Mouse (Mus musculus): Measurements from ENCODE around the gene Gsdma2.
"Not testable (repeated sequence)": the region's sequence is repeated elsewhere in the genome, so short reads cannot be mapped to it uniquely, and the experiment has no call there.

The Gsdma2 gene

DNA sequence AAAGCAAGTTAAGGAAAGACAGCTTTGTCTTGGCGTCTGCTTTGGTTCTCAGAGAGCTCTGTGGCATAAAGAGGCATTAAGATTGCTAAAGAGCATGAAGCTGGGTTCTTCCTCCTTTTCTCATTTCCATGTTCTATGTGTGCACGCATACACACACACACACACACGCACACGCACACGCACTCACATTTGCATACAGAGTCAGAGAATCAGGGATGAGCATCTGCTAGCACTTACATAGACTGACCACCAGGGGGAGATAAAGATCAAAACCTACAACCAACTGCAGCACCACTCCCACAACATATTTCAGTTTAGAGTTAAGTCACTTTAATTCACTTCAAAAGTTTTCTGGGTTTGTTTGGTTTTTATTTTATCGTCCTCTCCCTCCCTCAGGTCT lies 14.0 kb downstream of the Gsdma2 start:
- in situ Hi-C loops (cut with MboI, MseI), result no loop called here

GRCm38 (mm10) chr11:98664091-98664490 lies 17.5 kb downstream of the Gsdma2 start, which contains the start of gene Gsdma:
Gene Gsdma (plus strand): TSS chr11:98664351.
- in situ Hi-C loops (cut with MboI, MseI), result no loop called here

DNA sequence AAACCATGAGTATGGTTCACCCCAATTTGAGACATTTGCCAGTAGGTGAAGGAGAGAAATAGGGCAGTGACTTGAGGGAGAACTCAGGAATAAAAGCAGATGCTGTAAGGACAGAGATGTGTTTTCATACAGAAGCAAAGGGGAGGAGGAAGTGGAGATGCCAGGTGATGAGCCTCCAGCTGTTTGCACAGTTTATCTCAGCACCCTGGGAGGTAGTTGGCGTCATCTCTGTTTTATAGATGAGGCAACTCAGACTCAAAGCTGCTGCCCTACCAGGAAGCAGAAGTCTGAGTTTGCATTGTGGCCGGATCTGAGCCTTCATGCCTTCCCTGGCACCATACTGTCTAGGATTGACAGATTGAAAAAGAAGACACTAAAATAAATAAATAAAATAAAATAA lies 22.4 kb downstream of the Gsdma2 start:
- in situ Hi-C loops (cut with MboI, MseI), result no loop called here

GRCm38 (mm10) chr11:98671284-98671815 lies 24.8 kb downstream of the Gsdma2 start:
- in situ Hi-C loops (cut with MboI, MseI), result loop anchor here (5.0 kb wide), 1 partner anchor 34 kb away; no protein-coding TSS in a partner anchor

DNA sequence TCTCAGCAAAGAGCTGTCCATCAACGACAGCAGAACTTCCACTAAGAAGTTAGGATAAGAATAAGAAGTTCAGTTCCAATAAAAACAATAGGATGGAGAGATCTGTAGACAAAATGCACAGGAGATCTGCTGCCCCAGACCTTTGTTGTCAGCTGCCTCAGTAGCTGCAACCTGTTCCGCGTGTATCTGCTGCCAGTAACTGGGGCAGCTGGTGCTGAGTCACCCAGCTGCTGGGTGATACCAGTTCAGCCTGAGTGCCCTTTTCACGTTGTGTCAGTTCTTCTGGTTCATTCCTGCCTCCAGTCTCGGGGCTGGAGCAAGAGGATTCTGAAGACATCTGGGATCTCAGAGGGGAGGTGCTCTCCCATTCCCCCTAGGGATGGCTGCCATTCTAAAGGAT lies 25.3 kb downstream of the Gsdma2 start:
- in situ Hi-C loops (cut with MboI, MseI), result loop anchor here (5.0 kb wide), 1 partner anchor 35 kb away; no protein-coding TSS in a partner anchor

- in situ Hi-C loops (cut with MboI, MseI), result loop anchor here (5.0 kb wide), 1 partner anchor 35 kb away; no protein-coding TSS in a partner anchor
Measured at GRCm38 (mm10) chr11:98672482-98672881, 25.9 kb downstream of the Gsdma2 start.

DNA sequence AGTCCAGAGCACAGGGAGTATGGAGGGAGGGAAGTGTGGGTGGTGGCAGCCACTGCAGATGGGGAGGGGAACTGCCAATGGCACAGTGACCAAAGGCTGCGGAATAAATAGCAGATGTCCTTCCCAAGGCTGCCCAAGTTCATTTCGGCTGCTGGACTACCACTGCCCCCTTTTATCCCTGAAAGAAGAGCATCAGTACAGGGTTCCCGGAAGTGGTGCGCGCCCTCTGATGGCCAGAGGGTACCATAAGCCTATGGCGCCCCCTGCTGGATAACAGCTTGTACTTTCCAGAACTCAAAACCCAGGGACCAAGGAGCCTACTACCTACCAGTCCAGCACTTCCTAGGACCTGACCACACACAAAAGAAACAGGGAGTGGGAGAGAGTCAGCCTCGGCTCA lies 26.6 kb downstream of the Gsdma2 start:
- in situ Hi-C loops (cut with MboI, MseI), result loop anchor here (5.0 kb wide), 1 partner anchor 36 kb away; no protein-coding TSS in a partner anchor

- in situ Hi-C loops (cut with MboI, MseI), result no loop called here
Measured at GRCm38 (mm10) chr11:98675829-98676363, 29.3 kb downstream of the Gsdma2 start.

DNA sequence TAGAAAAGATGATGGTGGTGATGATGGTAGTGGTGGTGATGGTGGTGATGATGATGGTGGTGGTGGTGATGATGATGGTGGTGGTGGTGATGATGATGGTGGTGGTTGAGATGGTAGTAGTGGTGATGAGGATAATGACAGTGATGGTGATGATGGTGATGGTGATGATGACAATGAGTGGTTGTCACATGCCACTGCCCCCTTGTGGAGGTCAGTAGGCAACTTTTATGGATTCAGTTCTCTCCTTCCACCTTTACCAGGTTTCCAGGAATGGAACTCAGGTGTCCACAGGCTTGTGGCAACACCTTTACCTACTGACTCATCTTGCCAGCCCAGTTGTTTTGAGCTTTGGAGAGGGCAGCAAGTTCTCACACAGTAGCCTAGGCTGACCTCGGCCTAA lies 33.5 kb downstream of the Gsdma2 start:
- in situ Hi-C loops (cut with MboI, MseI), result no loop called here

DNA sequence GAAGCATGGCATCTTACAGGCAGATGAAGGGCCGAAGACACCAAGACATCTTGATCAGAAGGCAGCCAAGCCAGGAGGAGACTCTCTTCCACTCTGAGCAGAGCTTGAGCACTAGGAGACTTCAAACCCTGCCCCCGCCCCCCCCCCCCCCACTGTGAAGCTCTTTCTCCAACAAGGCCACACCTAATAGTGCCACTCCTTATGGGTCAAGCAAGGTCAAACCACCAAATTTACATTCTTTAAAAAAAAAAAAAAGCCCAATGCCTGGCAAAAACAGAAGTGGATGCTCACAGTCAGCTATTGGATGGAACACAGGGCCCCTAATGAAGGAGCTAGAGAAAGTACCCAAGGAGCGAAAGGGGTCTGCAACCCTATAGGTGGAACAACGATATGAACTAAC lies 34.0 kb downstream of the Gsdma2 start:
- in situ Hi-C loops (cut with MboI, MseI), result not testable (repeated sequence)

DNA sequence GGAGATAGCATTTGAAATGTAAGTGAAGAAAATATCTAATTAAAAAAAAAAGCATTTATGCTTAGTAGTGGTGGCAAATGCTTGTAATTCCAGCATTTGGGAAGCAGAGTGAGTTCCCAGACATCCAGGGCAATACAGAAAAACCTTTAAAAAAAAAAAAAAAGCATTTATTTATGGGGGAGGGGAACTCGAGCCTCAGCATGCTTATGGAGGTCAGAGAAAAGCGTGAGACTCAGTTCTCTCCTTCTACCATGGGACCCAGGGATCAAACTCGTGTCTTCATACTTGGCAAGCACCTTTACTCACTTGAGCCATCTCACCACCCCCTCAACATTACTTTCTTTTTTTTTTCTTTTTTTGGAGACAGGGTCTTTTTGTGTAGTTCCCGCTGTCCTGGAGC lies 34.6 kb downstream of the Gsdma2 start:
- in situ Hi-C loops (cut with MboI, MseI), result no loop called here

DNA sequence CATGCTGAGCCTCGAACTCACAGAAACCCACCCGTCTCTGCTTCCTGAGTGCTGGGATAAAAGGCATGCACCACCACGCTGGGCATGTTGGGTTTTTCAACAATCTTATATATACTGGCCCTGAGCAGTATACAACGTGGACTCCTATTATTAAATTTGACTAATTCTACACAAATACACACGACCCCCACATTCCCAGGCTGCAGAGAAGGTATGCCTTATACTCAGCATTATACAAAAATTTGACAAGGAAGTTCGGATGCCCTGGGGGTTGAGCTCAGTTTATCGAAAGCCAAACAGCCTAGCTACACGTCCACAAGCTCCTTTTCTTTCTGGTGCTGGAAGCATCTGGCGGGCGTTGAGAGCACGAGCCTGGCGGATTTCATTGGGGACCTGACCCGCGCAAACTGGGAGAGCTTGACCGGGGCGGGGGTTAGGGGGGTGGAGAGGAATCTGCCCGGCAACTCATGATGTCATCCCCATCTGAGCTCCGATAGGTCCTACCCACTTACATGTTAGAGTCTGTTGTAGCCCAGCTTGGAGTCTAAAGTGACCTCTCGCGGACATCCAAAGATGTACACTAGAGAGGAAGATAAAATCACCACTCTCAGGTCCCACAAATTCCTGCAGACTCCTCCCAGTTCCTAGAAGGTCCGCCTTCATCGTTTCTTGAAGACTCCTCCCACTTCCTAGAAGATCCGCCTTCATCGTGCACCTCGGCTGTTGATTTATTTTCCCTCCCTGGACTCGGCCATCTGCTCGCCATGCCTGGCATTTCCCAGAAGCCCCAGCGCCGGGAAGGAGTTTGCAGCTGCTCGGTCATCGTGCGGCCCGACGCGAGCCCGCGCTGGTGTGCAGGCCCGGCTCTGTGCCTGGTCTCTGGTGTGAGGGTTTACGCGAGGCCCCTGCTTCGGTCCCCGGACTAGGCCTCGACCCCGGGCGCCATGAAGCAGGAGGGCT lies 35.5 kb downstream of the Gsdma2 start, which contains the start of gene Psmd3:
Psmd3 (plus strand) TSS at position 769 of the 960 bp plus-strand sequence.
- in situ Hi-C loops (cut with MboI, MseI), result no loop called here

DNA sequence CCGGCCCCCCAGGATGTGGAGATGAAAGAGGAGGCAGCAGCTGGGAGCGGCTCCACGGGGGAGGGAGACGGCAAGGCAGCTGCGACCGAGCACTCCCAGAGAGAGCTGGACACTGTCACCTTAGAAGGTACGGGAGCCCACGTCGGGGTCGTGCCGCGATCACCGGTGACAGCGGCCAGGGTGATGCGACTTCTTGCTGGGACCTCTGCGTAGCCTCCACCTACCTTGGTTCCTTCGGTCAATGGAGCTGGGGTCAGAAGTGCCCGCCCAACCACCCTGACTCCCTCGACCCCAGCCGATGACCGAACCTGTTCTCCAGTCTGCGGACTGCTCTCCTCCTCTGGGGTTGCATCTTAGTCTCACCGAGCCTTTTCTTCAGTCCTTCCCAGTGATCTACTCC lies 36.3 kb downstream of the Gsdma2 start:
- in situ Hi-C loops (cut with MboI, MseI), result no loop called here

DNA sequence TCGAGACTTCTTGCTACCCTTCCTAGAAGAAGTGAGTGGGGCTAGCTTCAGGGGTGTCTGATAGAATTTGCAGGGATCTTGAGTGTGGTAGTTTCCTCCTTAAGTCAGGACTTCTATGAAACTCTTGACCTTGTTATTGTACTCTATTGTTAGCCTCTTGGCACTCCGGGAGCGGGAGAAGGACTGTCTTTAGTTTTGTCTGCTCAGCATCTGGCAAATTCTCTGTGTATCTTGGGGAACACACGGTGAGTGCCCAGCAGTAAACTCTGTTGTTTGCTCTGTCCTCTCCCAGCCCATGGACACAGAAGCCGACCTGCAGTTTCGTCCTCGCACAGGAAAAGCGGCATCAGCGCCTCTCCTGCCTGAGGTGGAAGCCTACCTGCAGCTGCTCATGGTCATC lies 39.1 kb downstream of the Gsdma2 start:
- in situ Hi-C loops (cut with MboI, MseI), result no loop called here

- in situ Hi-C loops (cut with MboI, MseI), result no loop called here
Measured at GRCm38 (mm10) chr11:98686976-98687375, 40.4 kb downstream of the Gsdma2 start.

GRCm38 (mm10) chr11:98688009-98688408 lies 41.5 kb downstream of the Gsdma2 start:
- in situ Hi-C loops (cut with MboI, MseI), result no loop called here

DNA sequence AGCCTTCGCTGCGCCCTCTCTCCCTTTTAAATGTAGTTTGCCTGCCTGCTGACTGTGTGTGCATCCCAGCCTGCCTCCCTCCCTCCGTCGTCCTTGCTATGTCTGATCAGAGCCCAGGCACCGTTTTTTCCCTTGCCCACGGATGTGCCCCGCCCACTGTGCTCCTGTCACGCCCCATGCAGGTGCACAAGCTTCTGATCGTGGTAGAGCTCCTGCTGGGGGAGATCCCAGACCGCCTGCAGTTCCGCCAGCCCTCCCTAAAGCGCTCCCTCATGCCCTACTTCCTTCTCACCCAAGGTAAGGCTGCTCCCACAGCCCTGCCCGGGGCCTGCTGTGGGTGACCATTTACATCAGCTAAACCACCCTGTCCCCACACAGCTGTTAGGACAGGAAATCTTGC lies 46.6 kb downstream of the Gsdma2 start:
- in situ Hi-C loops (cut with MboI, MseI), result loop anchor here (5.0 to 10.0 kb wide), 2 partner anchors 58 to 134 kb away; no protein-coding TSS in a partner anchor

GRCm38 (mm10) chr11:98693746-98694145 lies 47.2 kb downstream of the Gsdma2 start:
- in situ Hi-C loops (cut with MboI, MseI), result loop anchor here (5.0 to 10.0 kb wide), 2 partner anchors 59 to 134 kb away; no protein-coding TSS in a partner anchor

- in situ Hi-C loops (cut with MboI, MseI), result loop anchor here (5.0 to 10.0 kb wide), 2 partner anchors 60 to 133 kb away; no protein-coding TSS in a partner anchor
Measured at GRCm38 (mm10) chr11:98694301-98694700, 47.7 kb downstream of the Gsdma2 start.

GRCm38 (mm10) chr11:98695408-98695807 lies 48.8 kb downstream of the Gsdma2 start:
- in situ Hi-C loops (cut with MboI, MseI), result loop anchor here (10.0 kb wide), 1 partner anchor 61 kb away; no protein-coding TSS in a partner anchor

GRCm38 (mm10) chr11:98696454-98697216 lies 50.1 kb downstream of the Gsdma2 start:
- in situ Hi-C loops (cut with MboI, MseI), result loop anchor here (10.0 kb wide), 1 partner anchor 62 kb away; no protein-coding TSS in a partner anchor

Data from regulatory T cell (primary cell).